Mouse (Mus musculus) layer of hippocampus, postnatal 25 days (tissue): Measurements from ENCODE around the gene Rspo4. TPM values are rescaled to one million over a fixed set of nuclear protein-coding genes. Genes with fewer than 3 reads are reported as not detected.

Experiments
- DNase-seq, 2 experiments: peaks; one replicate each; pipeline ENCODE4 v3.0.0; 2022; ENCODE audit warnings: mixed read lengths in 2 of 2, low spot score in 1 of 2; ENCODE audit errors: extremely low spot score in 1 of 2
- total RNA-seq, 2 experiments: library from RNA; stranded (reverse); gene quantifications; 2 replicates each; pipeline ENCODE4 v1.2.3; 2021

Rspo4 gene
- total RNA-seq: not detected

DNA sequence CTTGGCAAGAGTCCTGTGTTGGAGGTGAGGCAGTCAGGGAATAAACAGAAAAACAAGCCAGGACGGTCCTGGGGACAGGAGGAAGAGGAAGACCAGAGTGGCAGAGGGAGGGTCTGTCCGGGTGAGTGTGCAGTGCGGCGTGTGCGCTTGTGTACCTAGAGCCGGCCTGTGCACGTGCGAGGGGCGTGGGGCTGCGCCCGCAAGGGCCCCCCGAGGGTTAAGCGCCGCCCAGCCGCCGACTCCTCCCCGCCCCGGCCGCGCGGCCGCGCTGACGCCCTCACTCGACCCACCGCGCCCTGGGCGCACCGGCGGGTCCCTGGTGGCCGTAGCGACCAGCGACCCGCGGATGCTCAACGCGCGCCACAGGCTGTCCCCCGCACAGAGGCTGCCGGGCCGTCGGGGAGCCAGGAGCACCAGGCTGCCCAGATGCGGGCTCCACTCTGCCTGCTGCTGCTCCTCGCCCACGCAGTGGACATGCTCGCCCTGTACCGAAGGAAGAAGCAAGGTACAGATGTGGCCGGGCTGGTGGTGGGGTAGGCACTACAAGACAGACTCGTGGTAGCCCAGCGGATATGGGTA lies at the start of gene Rspo4:
TSS of gene Rspo4 (plus strand) at position 280 of the 579 bp plus-strand sequence.
- DNase-seq: no peak

DNA sequence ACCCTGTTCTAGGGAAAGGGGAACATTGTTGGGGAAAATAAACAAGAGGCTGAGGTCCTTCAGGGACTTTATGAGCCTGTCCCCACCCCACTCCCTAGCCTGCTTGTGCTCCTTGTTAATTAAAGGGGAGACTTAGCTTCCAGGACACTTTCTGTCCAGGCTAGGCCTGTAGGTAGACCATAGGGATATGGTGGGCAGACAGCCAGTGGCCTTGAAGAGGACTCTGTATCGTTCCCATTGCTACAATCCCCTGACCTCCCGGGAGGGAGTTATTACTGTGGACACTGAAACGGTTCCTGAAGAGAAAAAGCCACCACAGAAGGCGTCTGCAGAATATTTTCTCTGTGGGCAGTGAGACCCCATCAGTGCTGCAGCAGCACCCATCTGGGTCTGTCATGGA lies 27.1 kb upstream of the Rspo4 start:
- DNase-seq: no peak

- DNase-seq: no peak
Measured at GRCm38 (mm10) chr2:151862257-151862810, 19.6 kb downstream of the Rspo4 start.

- no peak for DNase-seq
Measured at GRCm38 (mm10) chr2:151864941-151865340, 22.2 kb downstream of the Rspo4 start.

- DNase-seq: peak; percentile 36 to 75
Measured at GRCm38 (mm10) chr2:151866487-151866886, 23.8 kb downstream of the Rspo4 start.

GRCm38 (mm10) chr2:151868196-151868595 lies 25.5 kb downstream of the Rspo4 start:
- DNase-seq: no peak

DNA sequence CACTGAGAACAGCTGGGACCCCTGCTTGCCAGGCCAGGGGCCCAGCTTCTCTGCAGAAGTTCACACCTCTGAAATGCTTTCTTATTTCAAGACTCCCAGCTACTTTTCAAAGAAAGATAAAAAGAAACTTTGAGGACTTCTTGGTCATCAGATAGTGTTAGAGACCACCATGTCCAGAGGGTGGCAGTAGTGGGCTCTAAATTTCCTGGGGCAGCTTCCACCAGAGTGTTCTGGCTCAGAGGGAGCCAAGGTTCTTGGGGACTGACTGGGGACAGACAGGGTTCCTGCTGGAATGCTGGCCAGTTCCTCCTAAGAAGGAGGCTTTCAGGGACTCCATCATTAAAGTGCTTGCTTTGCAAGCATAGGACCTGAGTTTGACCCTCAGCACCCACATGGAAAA lies 31.8 kb downstream of the Rspo4 start:
- DNase-seq: peak in 1 of 2 experiments; percentile 67

DNA sequence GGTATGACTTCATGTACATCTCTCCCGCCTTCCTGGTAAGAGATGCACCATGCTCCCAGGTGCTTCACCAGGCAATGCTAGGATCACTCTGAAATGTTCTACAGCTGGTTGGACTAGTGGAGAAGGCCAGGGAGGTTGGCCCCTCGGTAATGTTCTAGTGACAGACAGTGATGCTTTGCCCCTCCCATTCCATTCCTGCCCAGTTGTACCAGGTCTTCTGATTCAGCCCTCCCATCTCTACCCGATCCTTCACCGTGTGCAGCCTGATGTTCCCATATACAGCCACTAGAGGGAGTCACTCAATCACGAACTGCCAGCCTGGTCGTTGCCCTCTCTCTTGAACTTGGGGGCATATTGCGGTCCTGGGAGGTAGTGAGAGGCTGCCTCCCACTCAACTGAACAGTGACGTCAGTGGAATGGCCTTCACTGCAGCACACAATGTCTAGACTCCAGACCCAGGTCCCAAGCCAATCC lies 33.3 kb downstream of the Rspo4 start:
- peak; percentile 52 to 64 for DNase-seq

DNA sequence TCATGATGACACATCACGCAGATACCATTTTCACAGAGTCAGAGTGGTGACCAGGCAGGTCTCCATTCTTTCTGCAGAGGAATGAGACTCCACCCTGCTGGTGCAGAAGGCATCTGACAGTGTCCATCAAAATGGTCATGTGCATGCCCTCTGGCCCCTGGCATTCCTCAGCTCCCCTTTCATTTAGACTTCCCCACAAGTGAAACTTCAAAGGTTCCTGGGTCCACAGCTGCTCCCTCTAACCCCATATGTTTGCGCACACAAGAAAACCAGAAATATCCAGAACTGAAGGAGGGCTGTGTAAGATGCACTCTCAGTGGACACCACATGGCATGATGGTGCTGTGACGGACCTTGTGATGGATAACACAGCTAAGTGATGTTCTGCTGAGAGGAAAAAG lies 35.9 kb downstream of the Rspo4 start:
- DNase-seq: no peak

DNA sequence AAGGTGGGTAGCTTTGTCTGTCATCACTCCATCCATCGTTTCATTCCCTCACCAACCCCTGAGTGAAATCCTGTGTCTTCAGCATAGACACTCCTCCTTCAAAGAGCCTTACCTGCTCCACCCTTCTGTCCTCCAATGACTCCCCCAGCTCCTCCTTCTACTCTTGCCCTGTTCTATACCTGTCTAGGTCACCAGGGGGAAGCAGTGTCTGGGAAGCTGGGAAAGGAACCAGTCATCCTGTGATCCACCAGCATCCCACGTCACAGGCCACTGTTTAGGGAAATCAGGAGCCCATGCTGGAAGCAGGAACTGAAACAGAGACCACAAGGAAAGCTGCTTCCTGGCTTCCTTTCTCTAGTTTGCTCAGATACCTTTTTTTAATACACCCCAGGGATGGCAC lies 37.0 kb downstream of the Rspo4 start:
- no peak for DNase-seq

DNA sequence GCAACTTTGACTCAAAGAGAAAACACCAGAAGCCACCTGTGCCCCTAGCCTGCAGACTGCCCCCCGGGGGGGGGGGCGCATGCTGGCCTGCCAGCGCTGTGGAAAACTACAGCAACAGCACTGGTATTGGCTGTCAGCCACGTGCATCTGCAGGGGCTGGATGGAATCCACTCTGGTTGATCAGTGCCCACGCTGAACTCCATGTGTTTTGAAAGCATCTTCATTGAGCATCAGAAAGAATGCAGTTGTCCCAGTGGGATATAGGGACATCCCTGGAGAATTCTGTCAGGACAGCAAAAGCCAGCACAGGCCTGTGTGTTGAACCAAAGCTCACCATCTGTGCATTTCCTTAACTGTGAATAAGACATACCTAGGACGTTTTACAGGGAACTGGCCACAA lies 48.3 kb downstream of the Rspo4 start:
- peak in 1 of 2 experiments; percentile 24 for DNase-seq

- no peak for DNase-seq
Measured at GRCm38 (mm10) chr2:151893122-151893774, 50.5 kb downstream of the Rspo4 start.

DNA sequence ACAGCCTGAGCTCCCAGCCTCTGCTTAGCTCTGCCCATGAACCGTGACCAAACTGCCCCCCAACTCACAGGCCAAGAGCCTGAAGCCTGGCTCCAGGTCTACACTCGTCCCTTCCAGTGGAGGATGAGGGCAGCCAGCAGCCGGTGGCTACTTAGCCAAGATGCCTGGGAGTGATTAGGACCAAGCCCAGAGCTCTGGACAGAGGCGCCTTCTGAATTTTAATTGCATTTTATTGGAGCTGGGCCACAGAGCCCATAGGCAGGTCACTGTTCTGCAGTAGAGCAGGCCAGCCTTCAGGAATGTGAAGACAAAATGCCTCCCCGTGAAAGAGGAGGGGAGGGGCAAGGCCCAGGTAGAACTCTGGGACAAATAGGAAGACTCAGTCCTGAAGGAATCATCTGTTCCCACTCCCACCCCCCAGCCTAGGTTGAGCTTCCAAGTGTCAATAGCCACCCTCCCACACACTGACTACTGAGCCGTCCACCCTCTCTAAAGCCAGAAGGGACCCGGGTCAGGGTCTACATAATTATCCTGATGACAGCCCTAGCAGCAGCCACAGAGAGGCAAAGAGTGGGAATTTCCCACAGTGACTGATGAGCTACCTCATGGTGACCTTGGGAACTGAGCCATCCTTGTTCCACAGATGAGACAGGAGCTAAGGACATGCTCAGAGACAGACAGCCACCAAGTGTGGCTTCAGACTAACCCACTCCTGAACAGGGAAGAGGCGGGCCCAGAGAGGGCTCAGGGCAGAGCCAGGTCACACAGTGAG lies 51.7 kb downstream of the Rspo4 start:
- no peak for DNase-seq

GRCm38 (mm10) chr2:151895911-151896310 lies 53.2 kb downstream of the Rspo4 start:
- DNase-seq: no peak

DNA sequence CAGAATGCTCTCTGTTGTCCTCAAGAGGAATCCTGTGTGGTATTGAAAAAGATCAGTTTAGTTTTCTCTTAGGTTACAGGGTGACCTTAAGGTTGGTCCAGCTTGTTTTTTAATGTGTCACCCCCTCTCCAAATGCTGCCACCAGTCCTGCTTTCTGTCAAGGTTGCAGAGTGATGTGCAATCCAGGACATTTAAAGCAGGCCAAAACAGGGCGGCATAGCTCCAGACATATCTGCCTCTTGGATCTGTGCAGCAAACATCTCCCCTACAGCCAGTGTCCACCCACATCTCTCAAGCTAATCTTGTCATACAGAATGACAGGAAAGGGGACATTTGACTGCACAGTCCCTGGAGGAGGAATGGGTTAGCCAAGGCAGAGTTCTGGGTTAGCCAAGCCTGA lies 55.4 kb downstream of the Rspo4 start:
- no peak for DNase-seq

DNA sequence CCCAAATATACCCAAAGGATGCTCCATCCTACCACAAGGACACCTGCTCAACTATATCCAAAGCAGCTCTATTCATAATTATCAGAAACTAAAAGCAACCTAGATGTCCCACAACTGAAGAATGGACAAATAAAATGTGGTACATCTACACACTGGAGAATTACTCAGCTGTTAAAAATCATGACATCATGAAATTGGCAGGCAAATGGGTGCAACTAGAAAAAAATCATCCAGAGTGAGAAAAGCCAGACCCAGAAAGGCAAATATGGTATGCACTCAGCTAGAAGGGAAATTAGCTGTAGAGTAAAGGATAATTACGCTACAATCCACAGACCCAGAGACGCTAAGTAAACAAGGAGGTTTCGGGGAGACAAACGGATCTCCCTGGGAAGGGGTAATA lies 58.1 kb downstream of the Rspo4 start:
- DNase-seq: no peak

GRCm38 (mm10) chr2:151903267-151903666 lies 60.5 kb downstream of the Rspo4 start:
- DNase-seq: no peak

DNA sequence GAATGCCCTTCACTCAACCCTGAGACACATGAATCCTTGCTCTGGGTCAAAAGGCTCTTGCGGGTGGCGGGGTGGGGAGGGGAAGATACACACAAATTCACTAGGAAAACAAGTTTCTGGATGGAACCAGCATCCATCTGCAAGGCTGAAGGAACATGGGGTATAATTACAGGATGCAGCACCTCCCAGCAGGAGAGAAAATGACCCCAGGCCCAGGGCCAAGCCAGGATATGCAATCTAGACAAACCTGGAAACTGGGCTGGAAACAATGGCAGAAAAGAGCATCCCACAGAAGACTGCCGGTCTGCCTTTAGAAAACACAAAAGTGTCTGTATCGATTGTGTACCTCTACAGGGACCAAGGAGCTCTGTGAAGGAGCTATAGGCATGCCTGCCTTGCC lies 61.2 kb downstream of the Rspo4 start:
- DNase-seq: no peak

DNA sequence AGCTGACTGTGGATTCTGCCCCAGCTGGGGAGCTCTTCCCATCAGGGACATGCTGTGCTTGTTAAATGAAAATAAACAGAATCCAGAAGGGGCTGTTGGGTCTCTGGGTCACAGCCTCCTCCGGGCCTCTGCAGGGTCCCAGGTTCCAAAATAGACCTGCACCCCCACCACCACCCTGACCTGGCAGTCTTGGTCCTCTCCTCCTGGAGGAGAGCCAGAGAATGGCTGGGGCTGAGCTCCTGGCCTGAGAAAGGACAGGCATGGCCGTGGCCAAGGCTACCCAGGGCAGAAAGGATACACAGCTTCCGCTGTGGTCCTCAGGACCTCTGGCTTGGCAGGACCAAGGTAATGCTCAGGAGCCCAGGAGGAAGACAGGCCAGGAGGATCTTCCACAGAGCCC lies 61.9 kb downstream of the Rspo4 start:
- DNase-seq: no peak

GRCm38 (mm10) chr2:151907020-151907419 lies 64.3 kb downstream of the Rspo4 start:
- no peak for DNase-seq

- DNase-seq: no peak
Measured at GRCm38 (mm10) chr2:151909386-151909785, 66.7 kb downstream of the Rspo4 start.
